Mouse (Mus musculus) hindbrain, embryonic 11.5 days (tissue): ENCODE results near the gene Klhl29. TPM values are rescaled to one million over a fixed set of nuclear protein-coding genes. Genes with fewer than 3 reads are reported as not detected.

Source experiments
- ATAC-seq: fragments of 200-750 bp; cut with Nextera tagmentation; 2 replicates; pipeline ENCODE4 v1.8.0; 2017; ENCODE audit warnings: mild to moderate bottlenecking, moderate TSS enrichment, moderate library complexity; ENCODE audit not compliant: low FRiP score
- DNase-seq: peaks from one replicate; pipeline ENCODE4 v3.0.0-alpha.2; 2015; ENCODE audit warnings: low spot score
- H3K27ac ChIP-seq: fragments of 300-500 bp; sonication (generic); 2 replicates; pipeline ENCODE4 v1.5.1; 2014; ENCODE audit warnings: mild to moderate bottlenecking, low read depth, low read length
- H3K27me3 ChIP-seq: fragments of 300-500 bp; sonication (generic); 2 replicates; pipeline ENCODE4 v1.6.1; 2014; ENCODE audit warnings: mild to moderate bottlenecking, low read length, moderate library complexity, mixed read lengths; ENCODE audit not compliant: control insufficient read depth, insufficient read depth
- H3K36me3 ChIP-seq: fragments of 300-500 bp; sonication (generic); 2 replicates; pipeline ENCODE4 v1.6.1; 2014; ENCODE audit warnings: mild to moderate bottlenecking, low read length, moderate library complexity, mixed read lengths; ENCODE audit not compliant: control insufficient read depth, insufficient read depth
- H3K4me1 ChIP-seq: fragments of 300-500 bp; sonication (generic); replicated peaks from 2 replicates; pipeline ENCODE4 v1.6.1; 2014; ENCODE audit warnings: low read length, mixed read lengths; ENCODE audit not compliant: control insufficient read depth, insufficient read depth
- H3K4me2 ChIP-seq: fragments of 300-500 bp; sonication (generic); replicated peaks from 2 replicates; pipeline ENCODE4 v1.6.1; 2014; ENCODE audit warnings: mild to moderate bottlenecking, low read depth, low read length
- H3K4me3 ChIP-seq: fragments of 300-500 bp; sonication (generic); 2 replicates; pipeline ENCODE4 v1.5.1; 2014; ENCODE audit warnings: low read depth, low read length
- H3K9ac ChIP-seq: fragments of 300-500 bp; sonication (generic); 2 replicates; pipeline ENCODE4 v1.6.1; 2014; ENCODE audit warnings: low read depth, low read length
- H3K9me3 ChIP-seq: fragments of 300-500 bp; sonication (generic); 2 replicates; pipeline ENCODE4 v1.6.1; 2016; ENCODE audit warnings: low read length; ENCODE audit not compliant: control insufficient read depth
- WGBS: fragments of 180-500 bp; shearing (Covaris S2); extraction: QIAGEN DNeasy Blood & Tissue Kit; methylation state at CpG from one replicate; pipeline ENCODE4 v1.1.7; 2014; 5-methylcytosine and 5-hydroxymethylcytosine counted together
- polyA plus RNA-seq: library from polyadenylated mRNA; unstranded; fragments of >200 nt; fragmentation: Nextera tagmentation; extraction: Ambion mirVana; gene quantifications from 2 replicates; pipeline ENCODE4 v1.2.1, GENCODE M21; 2014

Klhl29 gene
- polyA plus RNA-seq, 1 experiment from 2014 or later: 2.6 TPM

GRCm38 (mm10) chr12:5322444-5323087 lies 52.9 kb downstream of the Klhl29 start:
- Histone ChIP-seq H3K4me1 (no peaks in the 10 kb centered on the region), H3K27ac (no peak overlapping the region), H3K4me2 (no peak overlapping the region), H3K36me3 (no peaks in the 10 kb centered on the region), H3K9ac (no peak overlapping the region), H3K27me3 (no peaks in the 10 kb centered on the region), H3K9me3 (no peaks in the 10 kb centered on the region), H3K4me3 (no peak overlapping the region)
- WGBS: 88% methylated on average over 9 of the region's 9 CpGs
- DNase-seq: no peak
- no peak for ATAC-seq

GRCm38 (mm10) chr12:5321017-5321416 lies 54.5 kb downstream of the Klhl29 start:
- 94% methylated on average over 3 of the region's 3 CpGs for WGBS
- Histone ChIP-seq H3K9me3 (no peaks in the 10 kb centered on the region), H3K4me1 (no peaks in the 10 kb centered on the region), H3K27ac (no peak overlapping the region), H3K4me2 (no peak overlapping the region), H3K27me3 (no peaks in the 10 kb centered on the region), H3K4me3 (no peak overlapping the region), H3K36me3 (no peaks in the 10 kb centered on the region), H3K9ac (no peak overlapping the region)
- ATAC-seq (no peak), DNase-seq (no peak)

GRCm38 (mm10) chr12:5319359-5319973 lies 56.0 kb downstream of the Klhl29 start:
- no peaks in the 10 kb centered on the region for H3K27me3 ChIP-seq
- ATAC-seq: peak; percentile 30; the same call in 1 of the 2 replicates
- no peak overlapping the region for H3K27ac ChIP-seq
- no peaks in the 10 kb centered on the region for H3K36me3 ChIP-seq
- peak; percentile 27 for DNase-seq
- H3K4me1 ChIP-seq: no peaks in the 10 kb centered on the region
- 30% methylated on average over 12 of the region's 12 CpGs for WGBS
- no peaks in the 10 kb centered on the region for H3K9me3 ChIP-seq
- H3K4me2 ChIP-seq: no peak overlapping the region
- no peak overlapping the region for H3K9ac ChIP-seq
- H3K4me3 ChIP-seq: no peak overlapping the region

GRCm38 (mm10) chr12:5316029-5316567 lies 59.4 kb downstream of the Klhl29 start:
- WGBS: 93% methylated on average over 9 of the region's 9 CpGs
- H3K4me1 ChIP-seq: no peaks in the 10 kb centered on the region
- H3K9me3 ChIP-seq: no peaks in the 10 kb centered on the region
- no peak overlapping the region for H3K27ac ChIP-seq
- DNase-seq: no peak
- H3K9ac ChIP-seq: no peak overlapping the region
- H3K27me3 ChIP-seq: no peaks in the 10 kb centered on the region
- no peak for ATAC-seq
- no peak overlapping the region for H3K4me2 ChIP-seq
- H3K36me3 ChIP-seq: no peaks in the 10 kb centered on the region
- H3K4me3 ChIP-seq: no peak overlapping the region

- Histone ChIP-seq H3K27me3 (no peaks in the 10 kb centered on the region), H3K9ac (no peak overlapping the region), H3K9me3 (no peaks in the 10 kb centered on the region), H3K36me3 (no peaks in the 10 kb centered on the region), H3K4me3 (no peak overlapping the region), H3K4me2 (no peak overlapping the region), H3K4me1 (no peaks in the 10 kb centered on the region), H3K27ac (no peak overlapping the region)
- no peak for ATAC-seq
- no peak for DNase-seq
- 89% methylated on average over 2 of the region's 2 CpGs for WGBS
These were observed 67.6 kb downstream of the Klhl29 start for GRCm38 (mm10) chr12:5307923-5308322.

- Histone ChIP-seq H3K4me1 (no peaks in the 10 kb centered on the region), H3K4me3 (no peak overlapping the region), H3K27ac (no peak overlapping the region), H3K27me3 (no peaks in the 10 kb centered on the region; the same call in 1 of the 2 replicates), H3K9me3 (no peaks in the 10 kb centered on the region), H3K9ac (no peak overlapping the region), H3K36me3 (no peaks in the 10 kb centered on the region), H3K4me2 (no peak overlapping the region)
- ATAC-seq (no peak), DNase-seq (no peak)
- 81% methylated on average over 1 of the region's 1 CpGs for WGBS
These were observed 70.0 kb downstream of the Klhl29 start for GRCm38 (mm10) chr12:5305466-5305865.

GRCm38 (mm10) chr12:5303912-5304311 lies 71.6 kb downstream of the Klhl29 start:
- Histone ChIP-seq H3K9ac (no peak overlapping the region), H3K27me3 (no peaks in the 10 kb centered on the region; the same call in 1 of the 2 replicates), H3K36me3 (no peaks in the 10 kb centered on the region), H3K9me3 (no peaks in the 10 kb centered on the region), H3K4me2 (no peak overlapping the region), H3K4me3 (no peak overlapping the region), H3K27ac (no peak overlapping the region), H3K4me1 (no peaks in the 10 kb centered on the region)
- no peak for DNase-seq
- 94% methylated on average over 5 of the region's 5 CpGs for WGBS
- ATAC-seq: no peak

GRCm38 (mm10) chr12:5303100-5303499 lies 72.4 kb downstream of the Klhl29 start:
- H3K4me2 ChIP-seq: no peak overlapping the region
- no peaks in the 10 kb centered on the region; the same call in 1 of the 2 replicates for H3K27me3 ChIP-seq
- H3K27ac ChIP-seq: no peak overlapping the region
- H3K36me3 ChIP-seq: no peaks in the 10 kb centered on the region
- no peak overlapping the region for H3K4me3 ChIP-seq
- no peaks in the 10 kb centered on the region for H3K9me3 ChIP-seq
- no peaks in the 10 kb centered on the region for H3K4me1 ChIP-seq
- WGBS: 64% methylated on average over 4 of the region's 4 CpGs
- DNase-seq (no peak), ATAC-seq (peak; percentile 63; the same call in 1 of the 2 replicates)
- H3K9ac ChIP-seq: no peak overlapping the region

- Histone ChIP-seq H3K9ac (no peak overlapping the region), H3K36me3 (no peaks in the 10 kb centered on the region), H3K4me3 (no peak overlapping the region), H3K9me3 (no peaks in the 10 kb centered on the region), H3K27ac (no peak overlapping the region), H3K4me2 (no peak overlapping the region), H3K4me1 (no peaks in the 10 kb centered on the region), H3K27me3 (no peaks in the 10 kb centered on the region; the same call in 1 of the 2 replicates)
- DNase-seq (no peak), ATAC-seq (no peak)
- WGBS: 81% methylated on average over 5 of the region's 5 CpGs
These were observed 73.6 kb downstream of the Klhl29 start for GRCm38 (mm10) chr12:5301841-5302240.
